Mouse (Mus musculus): Measurements from ENCODE around the gene Tshz2. TPM values are rescaled to one million over a fixed set of nuclear protein-coding genes. Genes with fewer than 3 reads are reported as not detected.

Tshz2 gene
- polyA plus RNA-seq, 1 experiment = 6.2 TPM

DNA sequence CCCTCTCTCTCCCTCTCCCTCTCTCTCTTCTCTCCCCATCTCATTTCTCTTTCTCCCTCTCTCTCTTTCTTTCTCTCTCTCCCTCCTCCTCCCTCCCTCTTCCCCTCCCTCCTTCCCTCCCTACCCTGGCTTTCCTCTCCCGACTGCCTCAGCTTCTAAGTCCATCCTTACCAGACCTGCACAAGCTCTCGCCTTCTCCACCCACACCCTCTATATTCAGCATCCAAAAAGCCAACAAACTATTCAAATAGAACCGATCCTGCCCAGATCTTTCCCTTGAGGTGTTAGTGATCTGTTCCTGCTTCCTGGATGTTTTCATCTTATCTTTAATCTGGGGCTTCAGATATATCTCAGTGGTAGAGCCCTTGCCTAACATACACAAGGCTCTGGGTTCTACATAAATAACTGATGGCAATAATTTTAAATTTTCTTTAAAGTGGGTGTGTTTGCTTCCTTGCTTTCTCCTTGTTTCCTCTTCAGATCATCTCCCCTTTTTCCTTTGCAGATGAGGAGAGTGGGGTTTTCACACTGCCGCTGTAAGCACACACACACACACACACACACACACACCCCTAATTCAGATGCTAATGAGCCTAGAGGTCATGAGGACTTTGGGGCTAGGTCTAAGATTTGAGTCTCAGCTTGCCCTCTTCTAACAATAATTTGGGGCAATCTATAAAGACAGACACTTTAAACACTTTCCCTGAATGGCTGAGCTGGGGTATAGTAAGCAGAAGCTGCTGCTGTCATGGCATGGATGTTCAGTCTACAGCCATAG is 226.5 kb downstream of the Tshz2 start:
- no peak for TF ChIP-seq CTCF (IDR thresholded peaks at IDR 0.05; ENCODE audit: insufficient read depth, low read length)
- TF ChIP-seq POLR2A (IDR thresholded peaks at IDR 0.05; ENCODE audit: borderline replicate concordance, extremely low read depth, low read depth, low read length) = no peak
- Histone ChIP-seq H3K4me1 (ENCODE audit: control insufficient read depth, insufficient read depth, low read length) (no peaks in the 10 kb centered on the region), H3K4me3 (replicated peaks; ENCODE audit: extremely low read depth, low read depth, low read length) (no peak overlapping the region)
- 62% methylated on average over 4 of the region's 4 CpGs for WGBS
- no peak for DNase-seq

DNA sequence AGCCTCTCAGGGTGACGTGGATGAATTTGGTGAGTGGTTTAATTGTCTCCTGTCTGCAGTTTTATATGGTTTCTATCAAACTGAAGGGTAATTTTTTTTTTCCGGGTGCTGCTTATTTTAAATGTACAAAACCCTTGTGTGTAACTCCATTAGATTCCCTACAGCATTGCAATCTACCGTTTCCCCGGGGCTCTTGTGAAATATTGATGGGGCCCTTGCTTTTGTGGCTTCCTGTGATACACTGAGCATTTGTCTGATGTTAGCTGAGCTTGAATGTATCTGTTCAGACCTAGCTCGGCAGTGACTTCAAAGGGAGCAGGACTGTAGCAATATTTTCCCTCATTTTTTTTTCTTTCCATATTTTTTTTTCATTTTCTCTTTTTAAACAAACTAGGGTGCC is 228.1 kb downstream of the Tshz2 start:
- Histone ChIP-seq H3K4me1 (ENCODE audit: control insufficient read depth, insufficient read depth, low read length) (no peaks in the 10 kb centered on the region), H3K4me3 (replicated peaks; ENCODE audit: extremely low read depth, low read depth, low read length) (no peak overlapping the region)
- no peak for DNase-seq
- WGBS = 52% methylated on average over 5 of the region's 5 CpGs
- TF ChIP-seq POLR2A (IDR thresholded peaks at IDR 0.05; ENCODE audit: borderline replicate concordance, extremely low read depth, low read depth, low read length) = no peak
- no peak for TF ChIP-seq CTCF (IDR thresholded peaks at IDR 0.05; ENCODE audit: insufficient read depth, low read length)

DNA sequence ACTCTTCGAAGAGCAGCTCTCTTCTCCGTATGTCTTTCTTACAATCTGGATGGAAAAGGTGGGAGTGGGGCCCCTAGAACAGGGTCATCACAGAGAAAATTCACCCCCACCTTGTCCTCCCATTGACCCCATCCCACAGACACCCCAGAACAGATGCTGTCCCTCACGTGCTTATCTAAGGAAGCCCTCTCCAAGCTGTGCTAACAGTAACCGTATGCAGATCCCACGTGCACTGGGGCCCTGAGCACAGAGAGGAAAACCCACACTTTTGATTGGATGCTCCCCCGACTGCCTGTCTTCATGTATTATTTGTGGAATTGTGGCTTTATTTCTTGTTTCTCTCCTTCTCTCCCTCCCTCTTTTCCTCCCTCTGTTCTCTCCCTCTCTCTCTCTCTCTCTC is 229.9 kb downstream of the Tshz2 start:
- no peak for DNase-seq
- H3K4me3 ChIP-seq (replicated peaks; ENCODE audit: extremely low read depth, low read depth, low read length) = no peak overlapping the region
- no peaks in the 10 kb centered on the region for H3K4me1 ChIP-seq (ENCODE audit: control insufficient read depth, insufficient read depth, low read length)
- TF ChIP-seq CTCF (IDR thresholded peaks at IDR 0.05; ENCODE audit: insufficient read depth, low read length) = no peak
- WGBS = 43% methylated on average over 6 of the region's 6 CpGs

DNA sequence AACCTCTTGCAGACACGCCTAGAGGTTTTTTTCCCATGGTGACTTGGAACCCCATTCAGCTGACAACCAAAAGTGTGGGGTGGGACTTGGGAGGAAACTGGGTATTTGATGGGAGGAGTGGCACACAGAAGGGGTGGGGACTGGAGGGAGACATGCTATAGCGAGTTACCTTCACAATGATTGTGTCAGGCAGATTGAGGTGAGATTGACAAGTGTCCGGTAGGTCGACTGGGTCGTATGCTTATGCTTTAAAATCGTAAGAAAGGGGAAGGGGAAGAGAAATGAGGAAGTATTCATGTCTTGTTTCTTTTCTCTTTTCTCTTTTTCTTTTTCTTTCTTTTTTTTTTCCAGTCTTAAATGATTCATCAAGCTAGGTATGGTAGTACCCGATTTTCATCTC is 236.7 kb downstream of the Tshz2 start:
- Histone ChIP-seq H3K4me1 (ENCODE audit: control insufficient read depth, insufficient read depth, low read length) (no peaks in the 10 kb centered on the region), H3K4me3 (replicated peaks; ENCODE audit: extremely low read depth, low read depth, low read length) (no peak overlapping the region)
- 73% methylated on average over 7 of the region's 7 CpGs for WGBS
- no peak for DNase-seq
- no peak for TF ChIP-seq CTCF (IDR thresholded peaks at IDR 0.05; ENCODE audit: insufficient read depth, low read length)
- TF ChIP-seq POLR2A (IDR thresholded peaks at IDR 0.05; ENCODE audit: borderline replicate concordance, extremely low read depth, low read depth, low read length) = no peak

DNA sequence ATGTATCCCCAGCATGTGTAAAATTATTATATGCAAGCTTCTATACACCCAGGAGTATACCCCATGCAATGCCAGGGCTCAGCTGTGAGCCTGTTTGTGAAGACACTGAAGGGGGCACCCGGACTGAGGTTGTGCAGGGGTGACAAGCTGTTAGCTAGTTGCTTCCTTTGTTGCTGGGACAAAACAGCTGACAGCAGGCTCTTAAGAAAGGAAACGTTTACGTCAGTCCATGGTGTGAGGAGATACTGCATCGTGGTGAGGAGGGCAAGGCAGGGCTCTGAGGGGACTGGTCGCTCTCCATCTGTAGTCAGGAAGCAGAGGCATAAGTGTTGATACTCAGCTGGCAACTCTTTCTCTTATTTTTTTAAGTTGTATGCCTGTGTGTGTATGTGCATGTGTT is 237.7 kb downstream of the Tshz2 start:
- 34% methylated on average over 5 of the region's 5 CpGs for WGBS
- Histone ChIP-seq H3K4me1 (ENCODE audit: control insufficient read depth, insufficient read depth, low read length) (no peaks in the 10 kb centered on the region), H3K4me3 (replicated peaks; ENCODE audit: extremely low read depth, low read depth, low read length) (no peak overlapping the region)
- TF ChIP-seq POLR2A (IDR thresholded peaks at IDR 0.05; ENCODE audit: borderline replicate concordance, extremely low read depth, low read depth, low read length) (no peak), CTCF (IDR thresholded peaks at IDR 0.05; ENCODE audit: insufficient read depth, low read length) (no peak)
- no peak for DNase-seq

DNA sequence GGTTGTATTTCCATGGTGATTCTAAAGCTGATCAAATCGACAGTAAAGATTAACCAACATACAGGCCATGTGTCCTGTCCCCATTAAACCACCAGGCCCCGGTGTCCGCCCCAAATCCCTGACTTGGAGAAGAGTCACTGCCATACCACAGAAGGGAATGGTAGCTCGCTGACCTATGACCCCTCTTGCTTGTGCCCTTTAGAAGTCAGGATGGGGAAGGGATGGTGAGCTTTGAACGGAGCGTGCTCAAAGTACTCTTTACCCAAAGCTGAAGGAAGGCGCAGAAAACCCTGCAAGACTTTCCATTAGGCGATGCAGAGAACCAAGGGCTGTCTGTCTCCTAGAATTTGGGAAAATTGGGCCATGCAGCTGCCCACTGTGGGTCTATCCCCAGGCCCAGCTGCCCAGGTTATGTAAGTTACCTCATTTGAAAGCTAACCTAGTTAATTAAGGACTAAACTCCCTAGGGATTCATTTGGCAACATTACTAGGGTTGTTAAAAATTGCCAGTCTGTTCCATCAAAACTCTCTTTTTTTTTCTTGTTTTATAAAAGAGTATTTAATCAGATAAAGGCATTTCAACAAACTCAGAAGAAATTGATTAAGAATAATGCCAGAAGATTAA is 238.7 kb downstream of the Tshz2 start:
- 92% methylated on average over 8 of the region's 8 CpGs for WGBS
- Histone ChIP-seq H3K4me1 (ENCODE audit: control insufficient read depth, insufficient read depth, low read length) (no peaks in the 10 kb centered on the region), H3K4me3 (replicated peaks; ENCODE audit: extremely low read depth, low read depth, low read length) (no peak overlapping the region)
- DNase-seq = no peak
- TF ChIP-seq CTCF (IDR thresholded peaks at IDR 0.05; ENCODE audit: insufficient read depth, low read length) (no peak), POLR2A (IDR thresholded peaks at IDR 0.05; ENCODE audit: borderline replicate concordance, extremely low read depth, low read depth, low read length) (no peak)

DNA sequence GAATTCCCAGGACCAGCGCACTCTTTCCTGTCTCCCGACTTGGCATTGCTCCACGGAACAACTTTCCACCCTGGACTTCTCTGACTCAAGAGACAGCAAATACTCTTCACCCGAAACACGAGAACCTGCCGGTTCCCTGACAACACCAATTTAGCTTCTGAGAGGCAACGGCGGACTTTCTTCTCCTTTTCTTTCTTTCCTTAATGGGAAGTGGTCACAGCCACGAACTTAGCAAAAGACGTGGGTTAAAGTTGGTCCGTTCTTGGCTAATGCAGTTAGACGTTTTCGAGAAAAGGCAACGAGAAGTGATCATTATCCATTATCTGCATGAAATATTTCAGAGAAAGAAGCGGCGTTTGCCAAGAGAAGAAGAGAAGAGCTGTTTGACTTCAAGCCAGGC is 240.6 kb downstream of the Tshz2 start:
- no peaks in the 10 kb centered on the region for H3K4me1 ChIP-seq (ENCODE audit: control insufficient read depth, insufficient read depth, low read length)
- WGBS = 58% methylated on average over 16 of the region's 16 CpGs
- TF ChIP-seq POLR2A (IDR thresholded peaks at IDR 0.05; ENCODE audit: borderline replicate concordance, extremely low read depth, low read depth, low read length) (no peak), CTCF (IDR thresholded peaks at IDR 0.05; ENCODE audit: insufficient read depth, low read length) (no peak)
- no peak for DNase-seq
- H3K4me3 ChIP-seq (replicated peaks; ENCODE audit: extremely low read depth, low read depth, low read length) = no peak overlapping the region

DNA sequence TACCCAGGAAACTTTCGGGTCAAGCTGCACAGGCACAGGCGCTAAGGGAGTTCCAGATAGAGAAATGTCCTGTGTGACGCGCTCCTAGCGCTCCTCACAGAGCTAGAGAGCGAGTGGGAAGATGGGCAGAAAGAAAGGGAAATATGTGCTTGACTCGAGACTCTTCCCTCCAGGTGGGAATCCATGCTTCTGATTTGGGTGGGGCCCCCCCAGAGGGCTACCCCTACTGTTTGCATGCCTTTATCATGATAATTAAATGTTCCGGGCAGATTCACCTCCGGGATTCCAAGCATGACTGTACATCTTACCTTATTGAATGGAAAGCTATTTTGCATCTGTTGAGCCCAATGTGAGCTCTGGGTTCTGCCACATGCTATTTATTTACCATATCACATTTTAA is 255.1 kb downstream of the Tshz2 start:
- Histone ChIP-seq H3K4me1 (ENCODE audit: control insufficient read depth, insufficient read depth, low read length) (no peaks in the 10 kb centered on the region), H3K4me3 (replicated peaks; ENCODE audit: extremely low read depth, low read depth, low read length) (no peak overlapping the region)
- DNase-seq = no peak
- TF ChIP-seq POLR2A (IDR thresholded peaks at IDR 0.05; ENCODE audit: borderline replicate concordance, extremely low read depth, low read depth, low read length) (no peak), CTCF (IDR thresholded peaks at IDR 0.05; ENCODE audit: insufficient read depth, low read length) (no peak)
- WGBS = 84% methylated on average over 9 of the region's 9 CpGs

DNA sequence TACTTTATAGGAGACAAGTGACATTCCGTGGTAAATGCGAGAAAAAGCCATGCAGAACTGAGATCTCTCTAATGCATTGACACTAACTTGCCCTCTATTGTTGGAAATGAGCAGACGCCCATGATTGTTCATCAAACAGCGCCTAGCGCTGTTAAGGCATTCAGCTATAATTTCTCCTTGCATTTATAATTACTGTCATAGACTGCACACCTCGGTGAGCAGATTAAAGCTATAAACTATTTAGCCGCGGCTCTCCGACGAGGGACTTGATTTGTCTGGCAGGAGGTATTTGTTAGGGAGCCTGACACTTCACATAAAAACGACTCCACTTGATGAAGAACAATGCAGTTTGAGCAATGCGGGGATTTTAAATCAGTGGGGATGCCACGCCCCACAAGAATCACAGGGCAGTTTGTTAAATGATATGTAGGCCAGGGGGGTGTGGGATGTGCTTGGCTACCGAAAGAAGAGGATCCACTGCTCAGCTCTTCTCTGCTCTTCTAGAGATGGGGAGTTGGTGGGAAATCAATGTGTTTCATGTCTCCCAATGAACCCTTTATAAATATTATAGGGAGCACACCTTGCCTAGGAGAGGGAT is 259.7 kb downstream of the Tshz2 start:
- WGBS = 74% methylated on average over 14 of the region's 14 CpGs
- H3K4me1 ChIP-seq (ENCODE audit: control insufficient read depth, insufficient read depth, low read length) = no peaks in the 10 kb centered on the region
- no peak for DNase-seq
- no peak overlapping the region for H3K4me3 ChIP-seq (replicated peaks; ENCODE audit: extremely low read depth, low read depth, low read length)
- TF ChIP-seq CTCF (IDR thresholded peaks at IDR 0.05; ENCODE audit: insufficient read depth, low read length) (no peak), POLR2A (IDR thresholded peaks at IDR 0.05; ENCODE audit: borderline replicate concordance, extremely low read depth, low read depth, low read length) (no peak)

DNA sequence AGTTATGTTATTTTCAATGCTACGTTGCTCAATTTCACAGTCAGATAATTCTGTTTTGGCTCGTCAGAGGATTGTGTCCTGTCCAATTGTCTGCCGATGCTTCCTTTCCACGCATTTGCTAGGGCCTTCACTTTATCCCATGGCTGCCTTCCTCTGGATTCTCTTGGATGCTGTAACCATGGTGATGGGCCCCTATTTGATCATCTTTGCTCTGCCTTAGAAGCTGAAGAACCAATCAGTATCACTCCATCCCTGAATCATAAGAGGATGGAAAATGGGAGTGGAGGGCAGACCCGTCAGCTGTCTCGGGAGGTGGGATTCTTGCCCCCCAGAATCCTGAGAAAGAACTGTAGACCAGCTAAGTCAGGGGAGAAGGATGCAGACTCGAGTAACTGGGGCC is 270.1 kb downstream of the Tshz2 start:
- TF ChIP-seq POLR2A (IDR thresholded peaks at IDR 0.05; ENCODE audit: borderline replicate concordance, extremely low read depth, low read depth, low read length) = no peak
- TF ChIP-seq CTCF (IDR thresholded peaks at IDR 0.05; ENCODE audit: insufficient read depth, low read length) = no peak
- 89% methylated on average over 7 of the region's 7 CpGs for WGBS
- no peak overlapping the region for H3K4me3 ChIP-seq (replicated peaks; ENCODE audit: extremely low read depth, low read depth, low read length)
- DNase-seq = no peak
- H3K4me1 ChIP-seq (ENCODE audit: control insufficient read depth, insufficient read depth, low read length) = no peaks in the 10 kb centered on the region

Data from lung, adult 2 months (tissue).